Mouse (Mus musculus): ENCODE results near the gene Acyp1.

- TF ChIP-seq ZC3H11A (IDR thresholded peaks at IDR 0.05; ENCODE audit: borderline replicate concordance, low read depth, low read length) (no peak), MAFK (IDR thresholded peaks at IDR 0.05; ENCODE audit: insufficient read depth, low read depth, low read length) (no peak), HCFC1 (IDR thresholded peaks at IDR 0.05; ENCODE audit: borderline replicate concordance, insufficient read depth, low read length) (no peak)
Measured at GRCm38 (mm10) chr12:85292288-85292687, 4.0 kb upstream of the Acyp1 start.

Measured in ES-E14 (cell line).